18 mouse cellular contexts compared by ENCODE assay signal in genomic region chr7:83637781-83638583, GRCm38 (mm10). TPM values are rescaled to one million over a fixed set of nuclear protein-coding genes. Genes with fewer than 3 reads are reported as not detected.
DNase-seq lines count a peak whose midpoint lies in the region; ATAC-seq and TF ChIP-seq lines count a peak whose summit lies in the region.
"Had no signal": no experiment of that assay in that cellular context is flagged by ENCODE, and none has a peak within 500 bp of the region (broad histone marks: within the 10 kb centered on the region; RNA-seq: fewer than 3 reads in every experiment).

No protein-coding gene starts in this region.

- H3K4me2 ChIP-seq in kidney, embryonic 14.5 days (replicated peaks; ENCODE audit: low read depth, low read length): no peak overlapping the region
- H3K4me2 ChIP-seq in CH12.LX (ENCODE audit: insufficient read depth, low read depth, poor library complexity, severe bottlenecking): no peak overlapping the region; the same call in 1 of the 2 replicates
- H3K4me2 ChIP-seq in liver, embryonic 16.5 days (ENCODE audit: low read depth, low read length): no peak overlapping the region
- H3K4me2 ChIP-seq: forebrain, embryonic 13.5 days; heart, embryonic 12.5 days; hindbrain, embryonic 15.5 days; midbrain, embryonic 11.5 days; neural tube, embryonic 12.5 days had no signal

- H3K9me3 ChIP-seq in kidney, embryonic 14.5 days (ENCODE audit: control insufficient read depth, low read length): no peaks in the 10 kb centered on the region
- H3K9me3 ChIP-seq in CH12.LX (replicated peaks; ENCODE audit: low read length): no peaks in the 10 kb centered on the region
- no peaks in the 10 kb centered on the region for H3K9me3 ChIP-seq in liver, embryonic 16.5 days (replicated peaks; ENCODE audit: control insufficient read depth, low read length)
- H3K9me3 ChIP-seq: forebrain, embryonic 13.5 days; heart, embryonic 12.5 days; hindbrain, embryonic 15.5 days; neural tube, embryonic 12.5 days had no signal

- no peak overlapping the region for H3K27ac ChIP-seq in kidney, embryonic 14.5 days (ENCODE audit: low read depth, low read length)
- peak overlapping the region; percentile 72 for H3K27ac ChIP-seq in CH12.LX (ENCODE audit: insufficient read depth, low read depth)
- peak overlapping the region; percentile 56 for H3K27ac ChIP-seq in liver, embryonic 16.5 days (ENCODE audit: low read length)
- H3K27ac ChIP-seq: forebrain, embryonic 13.5 days; hindbrain, embryonic 15.5 days; liver, embryonic 14.5 days; neural tube, embryonic 12.5 days had no signal

- peaks cover 23% of the 10 kb centered on the region for H3K36me3 ChIP-seq in kidney, embryonic 14.5 days (ENCODE audit: control insufficient read depth, insufficient read depth, low read length)
- H3K36me3 ChIP-seq in CH12.LX (replicated peaks in 1 of 2; ENCODE audit: control insufficient read depth in 1 of 2, insufficient read depth in 1 of 2, low read length in 1 of 2): peaks cover 66 to 86% of the 10 kb centered on the region in 2 experiments
- H3K36me3 ChIP-seq in liver, embryonic 16.5 days (ENCODE audit: control insufficient read depth, insufficient read depth): no peaks in the 10 kb centered on the region
- H3K36me3 ChIP-seq: hindbrain, embryonic 15.5 days; neural tube, embryonic 12.5 days had no signal

- dilution Hi-C loops in CH12.LX (cut with MboI; ENCODE audit: extremely low pct_ligation_motif_present, extremely low pct_unique_long_range_greater_than_20kb, low sequenced_read_pairs): no loop called here

- DNase-seq in kidney, adult 18-20 months: peak; percentile 73
- no peak for DNase-seq in CH12.LX (ENCODE audit: extremely low read depth)
- peak; percentile 72 to 75 for DNase-seq in kidney, adult 8-10 months
- no peak for DNase-seq in thymus, postnatal 36 days
- DNase-seq: gastrocnemius, postnatal 36 days; layer of hippocampus, postnatal 36 days; lung, postnatal 36 days; spleen, adult 18-20 months; thymus, postnatal 25 days had no signal

- peaks cover 19% of the 10 kb centered on the region for H3K79me2 ChIP-seq in CH12.LX (replicated peaks; ENCODE audit: control insufficient read depth, extremely low read depth, insufficient read depth, poor library complexity, severe bottlenecking)

- H3K9ac ChIP-seq in kidney, embryonic 14.5 days (ENCODE audit: low read depth, low read length): no peak overlapping the region
- peak overlapping the region; percentile 12; the same call in 1 of the 2 replicates for H3K9ac ChIP-seq in CH12.LX (ENCODE audit: insufficient read depth, low read depth)
- H3K9ac ChIP-seq in liver, embryonic 16.5 days (ENCODE audit: low read depth, low read length): no peak overlapping the region
- H3K9ac ChIP-seq: forebrain, embryonic 13.5 days; heart, embryonic 12.5 days; hindbrain, embryonic 15.5 days; liver, embryonic 14.5 days; neural tube, embryonic 12.5 days had no signal

- peaks cover 5% of the 10 kb centered on the region; the same call in 1 of the 2 replicates for H3K4me1 ChIP-seq in kidney, embryonic 14.5 days (ENCODE audit: control insufficient read depth, insufficient read depth, low read length)
- peaks cover 40 to 86% of the 10 kb centered on the region in 2 experiments for H3K4me1 ChIP-seq in CH12.LX (ENCODE audit: control insufficient read depth in 1 of 2, insufficient read depth in 2 of 2)
- H3K4me1 ChIP-seq in liver, embryonic 16.5 days (ENCODE audit: control insufficient read depth, low read depth, low read length): peaks cover 7% of the 10 kb centered on the region; the same call in 1 of the 2 replicates
- H3K4me1 ChIP-seq: forebrain, embryonic 13.5 days had no signal

- TF ChIP-seq RAD21 in CH12.LX (IDR thresholded peaks at IDR 0.05; ENCODE audit: low read depth, low read length): no peak

- H3K27me3 ChIP-seq in kidney, embryonic 14.5 days (ENCODE audit: control insufficient read depth, insufficient read depth, low read length): no peaks in the 10 kb centered on the region
- no peaks in the 10 kb centered on the region for H3K27me3 ChIP-seq in CH12.LX (replicated peaks)
- no peaks in the 10 kb centered on the region for H3K27me3 ChIP-seq in liver, embryonic 16.5 days (ENCODE audit: control insufficient read depth, insufficient read depth, low read depth, low read length)
- H3K27me3 ChIP-seq: forebrain, embryonic 13.5 days; heart, embryonic 12.5 days; hindbrain, embryonic 15.5 days; neural tube, embryonic 12.5 days had no signal

- no peak for TF ChIP-seq POLR2A in CH12.LX (IDR thresholded peaks at IDR 0.05; ENCODE audit: low read depth, low read length)

- H3K4me3 ChIP-seq in kidney, embryonic 14.5 days (ENCODE audit: low read length): no peak overlapping the region
- H3K4me3 ChIP-seq in CH12.LX (replicated peaks in 1 of 3; ENCODE audit: low read depth in 2 of 3, low read length in 2 of 3, poor library complexity in 1 of 3): no peak overlapping the region
- no peak overlapping the region for H3K4me3 ChIP-seq in liver, embryonic 16.5 days (ENCODE audit: low read depth, low read length)
- H3K4me3 ChIP-seq: forebrain, embryonic 13.5 days; heart, embryonic 12.5 days; hindbrain, embryonic 15.5 days; neural tube, embryonic 12.5 days had no signal

- TF ChIP-seq EP300 in CH12.LX (IDR thresholded peaks at IDR 0.05; ENCODE audit: low read length): no peak

- TF ChIP-seq CTCF in CH12.LX (conservative IDR thresholded peaks at IDR 0.05 in 1 of 2, IDR thresholded peaks at IDR 0.05 in 1 of 2; ENCODE audit: low read depth in 2 of 2, low read length in 2 of 2): no peak

- WGBS in kidney, embryonic 14.5 days: 82% methylated on average over 8 of the region's 8 CpGs
- 74% methylated on average over 8 of the region's 8 CpGs for WGBS in liver, embryonic 16.5 days (ENCODE audit: insufficient replicate concordance)

- in situ Hi-C loops in CH12.LX (cut with MboI; ENCODE audit: low pct_ligation_motif_present, low pct_unique_long_range_greater_than_20kb, low sequenced_read_pairs): no loop called here

- no peak for ATAC-seq in kidney, embryonic 14.5 days (ENCODE audit: low FRiP score, low TSS enrichment)
- peak; percentile 80 for ATAC-seq in liver, embryonic 16.5 days (ENCODE audit: low read depth)
- no peak for ATAC-seq in megakaryocyte-erythroid progenitor cell, adult 5-6 weeks (replicated peaks; ENCODE audit: low FRiP score, low TSS enrichment, poor library complexity, severe bottlenecking)
- ATAC-seq: forebrain, embryonic 13.5 days had no signal

TF ChIP-seq in CH12.LX, 34 proteins besides CTCF, POLR2A, EP300 and RAD21:
- TF ChIP-seq TCF12 (IDR thresholded peaks at IDR 0.05; ENCODE audit: low read depth, low read length) (peak; percentile 69; the same call in 1 of the 2 replicates), KAT2A (IDR thresholded peaks at IDR 0.05; ENCODE audit: insufficient replicate concordance, low read length) (no peak), BHLHE40 (IDR thresholded peaks at IDR 0.05; ENCODE audit: low read depth, low read length) (peak; percentile 63)
TF ChIP-seq in CH12.LX: peak in this region for 2.

RNA-seq across cellular contexts. Expression of gene Stard5, which starts 6.2 kb away (rescaled TPM):
- 13.0 and 19.4 TPM in 2 replicates for polyA plus RNA-seq in kidney, embryonic 14.5 days (2014; fragmentation: Nextera tagmentation; extraction: Ambion mirVana)
- total RNA-seq in CH12.LX (2012; rRNA removed) (37.6 and 44.9 TPM in 2 replicates), CH12.LX (2014; rRNA removed) (30.1 and 31.7 TPM in 2 replicates)
- polyA plus RNA-seq in CH12.LX (2012; ENCODE audit: insufficient read length, low read depth): 33.1 and 39.2 TPM in 2 replicates
- polyA plus RNA-seq in liver, embryonic 16.5 days (2015; fragmentation: Nextera tagmentation; extraction: Ambion mirVana): 19.2 and 25.3 TPM in 2 replicates
- 3.0 and 4.6 TPM in 2 replicates for total RNA-seq in megakaryocyte-erythroid progenitor cell, adult 5-6 weeks (2014; fragmentation: Nextera tagmentation)
- 3.3 and 5.0 TPM in 2 replicates for total RNA-seq in megakaryocyte-erythroid progenitor cell, adult 5-6 weeks (2017)

RNA-seq across cellular contexts. Expression of gene Tmc3, which starts 53.3 kb away (rescaled TPM):
- 0.84 and 0.91 TPM in 2 replicates for polyA plus RNA-seq in kidney, embryonic 14.5 days (2014; fragmentation: Nextera tagmentation; extraction: Ambion mirVana)
- total RNA-seq in CH12.LX (2012; rRNA removed): 1.3 and 2.2 TPM in 2 replicates
- total RNA-seq in CH12.LX (2014; rRNA removed): 1.2 and 1.3 TPM in 2 replicates
- 2.3 and 3.0 TPM in 2 replicates for polyA plus RNA-seq in CH12.LX (2012; ENCODE audit: insufficient read length, low read depth)
- polyA plus RNA-seq in liver, embryonic 16.5 days (2015; fragmentation: Nextera tagmentation; extraction: Ambion mirVana): 0.07 and 0.48 TPM in 2 replicates
- 0.42 and 0.77 TPM in 2 replicates for total RNA-seq in megakaryocyte-erythroid progenitor cell, adult 5-6 weeks (2014; fragmentation: Nextera tagmentation)
- 0.19 and 0.72 TPM in 2 replicates for total RNA-seq in megakaryocyte-erythroid progenitor cell, adult 5-6 weeks (2017)

Comparison
In these comparisons a context has a peak if more than half of its experiments do, and no peak if none do; other contexts are left out.
1. DNase-seq: peak in kidney, adult 18-20 months (single experiment) and kidney, adult 8-10 months (2 of 2); none in CH12.LX (single experiment) and thymus, postnatal 36 days (0 of 2).